Mouse (Mus musculus): ENCODE data around the gene Slc36a3.

- TF ChIP-seq CTCF (IDR thresholded peaks at IDR 0.05; ENCODE audit: low read depth, low read length) (no peak), EP300 (IDR thresholded peaks at IDR 0.05; ENCODE audit: insufficient read depth, low read depth, low read length) (no peak)
These were observed 31.6 kb upstream of the Slc36a3 start for GRCm38 (mm10) chr11:55183124-55183523.

Measured in ES-Bruce4 (cell line).